Mouse (Mus musculus): ENCODE data around the gene Zfp385a. TPM values are rescaled to one million over a fixed set of nuclear protein-coding genes. Genes with fewer than 3 reads are reported as not detected.

Zfp385a gene
- polyA plus RNA-seq, 1 experiment, result 35.6 TPM

DNA sequence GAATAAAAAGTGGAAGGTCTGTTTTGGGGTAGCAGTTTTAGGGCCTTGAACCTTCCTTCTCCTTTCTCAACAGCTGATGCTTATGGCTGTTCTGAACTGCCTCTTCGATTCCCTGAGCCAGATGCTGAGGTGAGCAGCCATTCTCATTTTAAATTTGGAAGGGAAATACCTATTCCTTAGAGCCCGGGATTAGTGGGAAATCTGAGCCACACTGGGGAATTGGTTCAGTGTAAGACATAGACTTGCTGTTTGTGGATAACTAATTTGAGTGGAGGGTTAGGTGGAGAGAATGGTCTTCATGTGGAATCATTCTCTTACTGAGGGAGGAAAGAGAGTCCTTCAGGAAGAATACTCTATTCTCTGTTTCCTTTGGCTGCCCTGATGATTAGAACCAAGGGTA lies 45.2 kb downstream of the Zfp385a start:
- H3K4me3 ChIP-seq, result no peak overlapping the region
- no peak overlapping the region for H3K4me2 ChIP-seq (ENCODE audit: low read depth)
- peaks cover 65% of the 10 kb centered on the region for H3K36me3 ChIP-seq (ENCODE audit: control insufficient read depth, insufficient read depth)

DNA sequence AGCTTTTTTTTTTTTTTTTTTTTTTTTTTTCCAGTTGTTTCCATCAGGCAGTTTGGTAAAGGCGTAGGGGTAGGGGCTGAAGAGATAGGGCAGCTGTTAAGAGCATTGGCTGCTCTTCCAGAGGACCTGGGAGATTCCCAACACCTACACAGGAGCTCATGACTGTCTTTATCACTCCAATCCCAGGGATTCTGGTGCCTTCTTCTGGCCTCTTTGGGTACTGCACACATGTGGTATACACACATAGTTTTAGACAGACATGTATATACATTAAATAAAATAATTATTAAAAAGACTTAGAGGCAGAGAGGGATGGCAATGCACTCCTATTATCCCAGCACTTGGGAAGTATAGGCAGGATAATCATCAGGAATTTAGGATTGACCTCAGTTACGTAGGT lies 46.5 kb downstream of the Zfp385a start:
- TF ChIP-seq CEBPB (IDR thresholded peaks at IDR 0.05; ENCODE audit: insufficient read depth, poor library complexity, severe bottlenecking) (no peak), MYOD1 (IDR thresholded peaks at IDR 0.05; ENCODE audit: control insufficient read depth in 1 of 3, insufficient read length in 2 of 3, low read depth in 2 of 3) (peak in 1 of 3 experiments; percentile 12)
- no peak overlapping the region for H3K4me2 ChIP-seq (ENCODE audit: low read depth)
- peaks cover 62% of the 10 kb centered on the region for H3K36me3 ChIP-seq (ENCODE audit: control insufficient read depth, insufficient read depth)
- H3ac ChIP-seq (ENCODE audit: control insufficient read depth, insufficient read length), result no peak overlapping the region
- no peak overlapping the region for H3K4me3 ChIP-seq
- H3K79me2 ChIP-seq (ENCODE audit: control insufficient read depth, insufficient read depth), result peaks cover 5% of the 10 kb centered on the region
- no peaks in the 10 kb centered on the region for H3K27me3 ChIP-seq (ENCODE audit: control insufficient read depth, insufficient read depth, insufficient read length)

More for the DNA sequence above, 45.2 kb downstream of the Zfp385a start:
- Histone ChIP-seq H3K79me2 (ENCODE audit: control insufficient read depth, insufficient read depth) (no peaks in the 10 kb centered on the region), H3K27me3 (ENCODE audit: control insufficient read depth, insufficient read depth, insufficient read length) (no peaks in the 10 kb centered on the region), H3ac (ENCODE audit: control insufficient read depth, insufficient read length) (no peak overlapping the region)
- TF ChIP-seq TCF3 (IDR thresholded peaks at IDR 0.05; ENCODE audit: insufficient read length, low read depth), result no peak
- no peak for TF ChIP-seq MAX (IDR thresholded peaks at IDR 0.05; ENCODE audit: low read depth)
- no peak for TF ChIP-seq CEBPB (IDR thresholded peaks at IDR 0.05; ENCODE audit: insufficient read depth, poor library complexity, severe bottlenecking)
- no peak for TF ChIP-seq SRF (IDR thresholded peaks at IDR 0.05; ENCODE audit: control insufficient read depth, insufficient read length, low read depth)
- no peak for TF ChIP-seq TCF12 (IDR thresholded peaks at IDR 0.05; ENCODE audit: insufficient read depth, poor library complexity, severe bottlenecking)
- TF ChIP-seq USF1 (IDR thresholded peaks at IDR 0.05; ENCODE audit: low read depth), result no peak
- no peak for TF ChIP-seq POLR2AphosphoS2 (IDR thresholded peaks at IDR 0.05; ENCODE audit: insufficient read length, low read depth)
- TF ChIP-seq REST (IDR thresholded peaks at IDR 0.05; ENCODE audit: insufficient read depth, insufficient read length), result no peak
- TF ChIP-seq E2F4 (IDR thresholded peaks at IDR 0.05; ENCODE audit: insufficient read depth), result no peak
- no peak for TF ChIP-seq MYOD1 (IDR thresholded peaks at IDR 0.05; ENCODE audit: control insufficient read depth in 1 of 3, insufficient read length in 2 of 3, low read depth in 2 of 3)
- no peak for TF ChIP-seq MYOG (IDR thresholded peaks at IDR 0.05; ENCODE audit: control insufficient read depth in 1 of 3, insufficient read depth in 1 of 3, insufficient read length in 2 of 3, low read depth in 2 of 3)
- no peak for TF ChIP-seq POLR2A (IDR thresholded peaks at IDR 0.05; ENCODE audit: insufficient read length, low read depth)

DNA sequence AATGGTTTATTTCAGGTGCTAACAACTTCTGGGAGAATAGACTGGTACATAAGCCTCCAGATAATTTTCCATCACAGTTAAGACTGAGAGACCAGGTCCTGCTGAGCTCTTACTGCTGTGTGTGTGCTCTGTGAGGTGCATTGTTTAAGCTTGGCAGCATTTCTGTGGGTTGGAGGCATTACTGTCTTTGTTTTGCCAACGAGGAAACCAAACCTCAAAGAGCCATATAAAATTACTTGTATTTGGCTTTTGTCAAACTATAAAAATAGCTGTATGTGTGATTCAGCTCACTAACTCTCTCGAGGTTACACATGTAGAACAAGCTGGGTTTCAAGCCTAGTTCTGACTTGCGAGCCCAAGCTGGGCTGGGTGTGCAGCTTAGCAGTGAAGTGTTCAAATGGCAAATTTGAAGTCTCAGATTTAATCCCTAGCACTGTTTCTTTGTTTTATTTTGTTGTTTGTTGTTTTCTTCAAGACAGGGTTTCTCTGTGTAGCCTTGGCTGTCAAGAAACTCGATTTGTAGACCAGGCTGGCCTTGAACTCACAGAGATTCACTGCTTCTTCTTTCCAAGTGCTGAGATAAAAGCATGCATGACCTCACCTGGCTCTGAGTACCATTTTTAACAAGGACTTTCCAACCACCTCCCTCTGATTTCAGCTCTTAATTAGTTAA lies 47.1 kb downstream of the Zfp385a start:
- H3K4me3 ChIP-seq, result no peak overlapping the region
- H3K36me3 ChIP-seq (ENCODE audit: control insufficient read depth, insufficient read depth), result peaks cover 56% of the 10 kb centered on the region
- H3ac ChIP-seq (ENCODE audit: control insufficient read depth, insufficient read length), result no peak overlapping the region
- peak overlapping the region; percentile 54 for H3K4me2 ChIP-seq (ENCODE audit: low read depth)
- no peaks in the 10 kb centered on the region for H3K27me3 ChIP-seq (ENCODE audit: control insufficient read depth, insufficient read depth, insufficient read length)
- TF ChIP-seq TCF12 (IDR thresholded peaks at IDR 0.05; ENCODE audit: insufficient read depth, poor library complexity, severe bottlenecking) (no peak), POLR2A (IDR thresholded peaks at IDR 0.05; ENCODE audit: insufficient read length, low read depth) (no peak), TCF3 (IDR thresholded peaks at IDR 0.05; ENCODE audit: insufficient read length, low read depth) (no peak), CEBPB (IDR thresholded peaks at IDR 0.05; ENCODE audit: insufficient read depth, poor library complexity, severe bottlenecking) (no peak), SRF (IDR thresholded peaks at IDR 0.05; ENCODE audit: control insufficient read depth, insufficient read length, low read depth) (no peak), REST (IDR thresholded peaks at IDR 0.05; ENCODE audit: insufficient read depth, insufficient read length) (no peak), POLR2AphosphoS2 (IDR thresholded peaks at IDR 0.05; ENCODE audit: insufficient read length, low read depth) (no peak), MYOD1 (IDR thresholded peaks at IDR 0.05; ENCODE audit: control insufficient read depth in 1 of 3, insufficient read length in 2 of 3, low read depth in 2 of 3) (no peak), E2F4 (IDR thresholded peaks at IDR 0.05; ENCODE audit: insufficient read depth) (no peak), MAX (IDR thresholded peaks at IDR 0.05; ENCODE audit: low read depth) (no peak), USF1 (IDR thresholded peaks at IDR 0.05; ENCODE audit: low read depth) (no peak), MYOG (IDR thresholded peaks at IDR 0.05; ENCODE audit: control insufficient read depth in 1 of 3, insufficient read depth in 1 of 3, insufficient read length in 2 of 3, low read depth in 2 of 3) (no peak)
- H3K79me2 ChIP-seq (ENCODE audit: control insufficient read depth, insufficient read depth), result peaks cover 10% of the 10 kb centered on the region

DNA sequence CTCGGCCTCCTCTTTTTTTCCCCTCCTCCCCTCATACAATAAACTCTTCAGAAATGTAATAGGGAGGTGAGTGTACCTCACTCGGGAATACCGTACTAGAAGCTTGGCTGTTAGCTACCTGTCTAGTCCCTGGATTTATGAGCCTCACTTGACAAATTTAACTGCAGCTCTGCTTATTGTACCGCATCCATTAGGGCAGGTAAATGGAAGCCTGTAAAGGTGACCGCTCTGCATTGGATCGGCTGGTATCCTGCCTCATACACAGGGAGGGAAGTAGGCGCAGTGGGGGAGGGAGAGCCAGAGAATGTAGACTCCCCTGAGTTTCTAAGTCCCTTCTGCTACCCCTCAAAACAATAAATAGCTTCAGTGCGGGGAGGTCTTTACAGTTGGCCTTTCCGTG lies 49.0 kb downstream of the Zfp385a start:
- Histone ChIP-seq H3K79me2 (ENCODE audit: control insufficient read depth, insufficient read depth) (peaks cover 22% of the 10 kb centered on the region), H3K27me3 (ENCODE audit: control insufficient read depth, insufficient read depth, insufficient read length) (no peaks in the 10 kb centered on the region), H3K36me3 (ENCODE audit: control insufficient read depth, insufficient read depth) (peaks cover 40% of the 10 kb centered on the region), H3ac (ENCODE audit: control insufficient read depth, insufficient read length) (no peak overlapping the region), H3K4me2 (ENCODE audit: low read depth) (no peak overlapping the region), H3K4me3 (no peak overlapping the region)
- no peak for TF ChIP-seq SRF (IDR thresholded peaks at IDR 0.05; ENCODE audit: control insufficient read depth, insufficient read length, low read depth)

DNA sequence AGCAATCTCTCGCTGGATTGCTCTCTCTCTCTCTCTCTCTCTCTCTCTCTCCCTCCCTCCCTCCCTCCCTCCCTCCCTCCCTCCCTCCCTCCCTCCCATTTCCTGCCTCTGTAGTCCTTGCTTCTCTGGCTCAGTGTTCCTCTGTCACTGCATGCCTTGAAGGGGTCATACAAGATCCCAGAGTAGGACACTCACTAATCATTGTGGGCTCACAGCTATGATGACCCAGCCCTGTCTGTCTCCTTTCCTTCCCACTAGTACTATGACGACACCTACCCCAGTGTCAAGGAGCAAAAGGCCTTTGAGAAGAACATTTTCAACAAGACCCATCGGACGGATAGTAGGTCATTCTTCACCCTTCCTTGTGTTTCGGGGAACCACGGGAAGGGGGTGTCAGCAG lies 49.5 kb downstream of the Zfp385a start:
- H3K4me3 ChIP-seq, result no peak overlapping the region
- H3K4me2 ChIP-seq (ENCODE audit: low read depth), result no peak overlapping the region
- no peak overlapping the region for H3ac ChIP-seq (ENCODE audit: control insufficient read depth, insufficient read length)
- no peak for TF ChIP-seq MYOD1 (IDR thresholded peaks at IDR 0.05; ENCODE audit: control insufficient read depth in 1 of 3, insufficient read length in 2 of 3, low read depth in 2 of 3)
- no peak for TF ChIP-seq POLR2A (IDR thresholded peaks at IDR 0.05; ENCODE audit: insufficient read length, low read depth)
- no peak for TF ChIP-seq MAX (IDR thresholded peaks at IDR 0.05; ENCODE audit: low read depth)
- H3K79me2 ChIP-seq (ENCODE audit: control insufficient read depth, insufficient read depth), result peaks cover 22% of the 10 kb centered on the region
- no peaks in the 10 kb centered on the region for H3K27me3 ChIP-seq (ENCODE audit: control insufficient read depth, insufficient read depth, insufficient read length)
- peaks cover 38% of the 10 kb centered on the region for H3K36me3 ChIP-seq (ENCODE audit: control insufficient read depth, insufficient read depth)

Data from myocyte (in vitro differentiated cells).